Mouse (Mus musculus) right cerebral cortex, adult 2 months (tissue): Measurements from ENCODE around the gene Zfp652.
A peak's percentile ranks its signal among the peaks of the same experiment; 100 is the strongest.
"Not testable (repeated sequence)": the region's sequence is repeated elsewhere in the genome, so short reads cannot be mapped to it uniquely, and the experiment has no call there.

Source experiments
- DNase-seq, 2 experiments: peaks; one replicate each; pipeline ENCODE4 v3.0.0; 2021 to 2022; ENCODE audit warnings: low spot score in 2 of 2

Zfp652 gene

GRCm38 (mm10) chr11:95853684-95854083 lies 141.2 kb downstream of the Zfp652 start:
- DNase-seq: peak; percentile 39 to 46

DNA sequence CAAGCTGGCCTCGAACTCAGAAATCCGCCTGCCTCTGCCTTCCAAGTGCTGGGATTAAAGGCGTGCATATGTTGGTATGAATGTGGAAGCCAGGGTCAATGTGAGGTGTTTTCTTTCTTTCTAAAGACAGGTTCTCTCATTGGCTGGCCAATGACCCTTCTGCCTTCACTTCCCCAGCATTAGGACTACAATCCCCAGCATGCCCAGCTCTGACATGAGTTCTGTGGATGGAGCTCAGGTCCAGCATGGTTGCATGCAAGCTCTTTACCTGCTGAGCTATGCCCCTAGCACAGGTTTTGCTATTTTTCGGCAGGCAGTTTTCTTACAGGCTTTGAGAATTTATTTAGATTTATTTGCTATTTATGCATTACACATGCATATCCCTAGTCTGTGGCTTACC lies 144.8 kb downstream of the Zfp652 start:
- DNase-seq: no peak

GRCm38 (mm10) chr11:95857716-95858527 lies 145.4 kb downstream of the Zfp652 start:
- no peak for DNase-seq

DNA sequence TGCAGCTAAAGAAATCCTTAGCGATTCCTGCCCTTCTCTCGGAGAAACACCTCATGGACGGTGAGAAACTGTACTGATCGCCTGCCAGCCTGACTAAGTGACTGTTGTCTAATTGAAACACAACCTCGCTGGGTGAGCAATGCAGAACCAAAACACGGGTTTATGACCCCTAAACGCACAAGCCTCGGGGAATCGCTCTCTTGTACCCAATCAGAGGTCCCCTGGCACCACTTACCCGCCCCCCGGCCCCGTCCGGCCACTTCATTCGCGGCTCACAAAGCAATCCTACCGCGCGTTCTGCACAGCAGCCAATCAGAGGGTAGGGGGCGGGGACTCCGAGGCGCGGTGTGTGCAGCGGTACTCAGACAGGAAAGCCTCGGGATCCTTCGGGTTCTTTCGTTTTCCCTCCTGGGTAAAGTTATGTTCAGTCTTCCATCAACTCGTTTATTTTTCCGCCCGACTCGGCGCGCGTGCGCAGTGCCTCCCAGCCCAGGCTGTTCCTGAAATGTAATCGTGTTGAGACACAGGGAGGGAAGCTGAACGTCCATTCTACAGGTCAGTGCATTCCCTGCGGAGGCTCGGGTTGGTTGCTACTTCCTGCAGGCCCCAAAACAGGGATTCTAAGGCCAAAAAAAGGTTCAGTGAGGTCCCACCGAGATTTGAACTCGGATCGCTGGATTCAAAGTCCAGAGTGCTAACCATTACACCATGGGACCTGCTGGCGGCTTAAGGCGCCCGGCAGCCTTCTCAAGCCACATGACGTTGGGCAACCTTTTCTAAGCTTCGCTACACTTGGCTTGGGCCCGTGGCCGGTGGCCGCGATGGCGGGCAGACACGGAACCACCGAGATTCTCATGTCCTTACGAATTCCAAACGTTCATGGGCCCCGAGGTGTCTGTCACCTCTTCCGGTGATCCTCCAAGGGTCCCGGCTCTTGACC lies 146.3 kb downstream of the Zfp652 start:
- peak; percentile 98 to 99 for DNase-seq

DNA sequence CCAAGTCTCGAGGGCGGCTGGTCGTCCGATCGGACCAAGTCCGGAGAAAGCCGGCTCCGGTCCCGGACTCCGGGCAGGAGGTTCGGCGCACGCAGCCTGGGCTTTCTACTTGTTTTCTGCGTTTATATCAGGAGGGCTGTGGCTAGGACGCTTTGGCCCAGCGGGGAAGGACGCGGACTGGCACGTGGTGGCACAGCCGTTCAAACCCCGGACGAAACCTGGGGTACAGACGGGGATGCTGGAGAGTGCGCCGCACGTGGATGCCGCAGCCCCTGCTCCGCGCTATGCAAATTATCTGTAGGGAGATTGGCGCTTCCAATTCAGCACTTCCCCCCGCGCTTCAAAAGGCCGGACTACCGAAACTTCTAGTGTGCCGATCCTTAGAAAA lies 147.0 kb downstream of the Zfp652 start:
- peak in 1 of 2 experiments; percentile 62 for DNase-seq

GRCm38 (mm10) chr11:95860071-95860490 lies 147.6 kb downstream of the Zfp652 start:
- DNase-seq: no peak

DNA sequence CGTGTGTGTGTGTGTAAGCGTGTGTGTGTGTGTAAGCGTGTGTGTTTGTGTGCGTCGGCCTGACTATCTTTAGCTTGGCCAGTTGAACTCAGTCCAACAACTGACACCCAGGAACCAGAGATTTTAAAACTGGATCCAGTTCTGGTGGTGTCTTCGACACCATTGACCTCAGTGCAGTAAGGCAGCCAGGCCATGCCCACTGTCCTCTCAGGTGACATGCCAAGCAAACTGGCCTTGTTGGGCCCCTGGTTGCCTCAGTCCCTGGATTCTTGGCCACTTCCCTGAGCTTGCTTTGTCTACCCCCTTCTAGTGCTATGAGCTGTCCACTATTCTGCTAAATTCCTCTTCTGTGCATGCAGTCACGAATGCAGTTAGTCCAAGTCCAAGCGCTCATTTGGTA lies 148.9 kb downstream of the Zfp652 start:
- no peak for DNase-seq

DNA sequence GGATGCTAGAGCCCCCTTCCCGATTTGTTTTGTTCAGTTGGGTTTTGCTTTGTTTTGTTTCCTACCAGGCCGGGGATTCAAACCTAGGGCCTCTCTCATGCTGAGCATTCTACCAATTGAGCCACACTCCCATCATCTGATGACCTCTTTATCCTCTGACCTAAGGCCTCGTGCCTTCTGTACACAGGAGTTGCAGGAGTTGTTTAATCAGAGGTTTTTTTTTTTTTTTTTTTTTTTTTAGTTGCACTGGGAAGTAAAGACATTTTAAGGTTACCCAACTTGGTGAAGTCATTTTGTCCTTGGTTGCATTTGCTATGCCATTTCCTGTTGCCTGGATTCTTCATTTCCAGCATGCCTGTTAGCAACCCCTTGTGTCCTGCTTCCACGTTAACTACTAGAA lies 157.0 kb downstream of the Zfp652 start:
- DNase-seq: no peak

GRCm38 (mm10) chr11:95869918-95870470 lies 157.5 kb downstream of the Zfp652 start:
- no peak for DNase-seq

GRCm38 (mm10) chr11:95875804-95876203 lies 163.3 kb downstream of the Zfp652 start:
- DNase-seq: no peak

- DNase-seq: peak; percentile 28 to 68
These were observed 163.8 kb downstream of the Zfp652 start for GRCm38 (mm10) chr11:95876296-95876695.

- not testable (repeated sequence) for DNase-seq
These were observed 167.4 kb downstream of the Zfp652 start for GRCm38 (mm10) chr11:95879861-95880260.
